Mouse (Mus musculus) retina, embryonic 14.5 days (tissue): ENCODE results near the gene Maea.

Source experiments
- DNase-seq: peaks from one replicate; pipeline ENCODE4 v3.0.0-alpha.2; 2015; ENCODE audit warnings: low spot score

The Maea gene

GRCm38 (mm10) chr5:33358467-33358866 lies 23.2 kb downstream of the Maea start:
- DNase-seq: no peak

GRCm38 (mm10) chr5:33363263-33363662 lies 28.0 kb downstream of the Maea start:
- no peak for DNase-seq

GRCm38 (mm10) chr5:33368651-33369050 lies 33.3 kb downstream of the Maea start:
- DNase-seq: no peak

- peak; percentile 40 for DNase-seq
Measured at GRCm38 (mm10) chr5:33371137-33371536, 35.8 kb downstream of the Maea start.

GRCm38 (mm10) chr5:33371668-33372067 lies 36.4 kb downstream of the Maea start:
- DNase-seq: no peak

- DNase-seq: no peak
Measured at GRCm38 (mm10) chr5:33372331-33373038, 37.2 kb downstream of the Maea start.

GRCm38 (mm10) chr5:33377176-33377575 lies 41.9 kb downstream of the Maea start:
- no peak for DNase-seq

- no peak for DNase-seq
Measured at GRCm38 (mm10) chr5:33377801-33378301, 42.5 kb downstream of the Maea start.

GRCm38 (mm10) chr5:33378302-33378854 lies 43.1 kb downstream of the Maea start, which contains the start of gene Uvssa:
Gene Uvssa, plus strand, starts transcription at chr5:33378549.
- DNase-seq: peak; percentile 99

GRCm38 (mm10) chr5:33387550-33387949 lies 52.2 kb downstream of the Maea start:
- no peak for DNase-seq

- peak; percentile 89 for DNase-seq
Measured at GRCm38 (mm10) chr5:33393803-33394202, 58.5 kb downstream of the Maea start.

- no peak for DNase-seq
Measured at GRCm38 (mm10) chr5:33395693-33396092, 60.4 kb downstream of the Maea start.

GRCm38 (mm10) chr5:33396828-33397227 lies 61.5 kb downstream of the Maea start:
- no peak for DNase-seq

GRCm38 (mm10) chr5:33400819-33401218 lies 65.5 kb downstream of the Maea start:
- DNase-seq: no peak

GRCm38 (mm10) chr5:33420313-33420712 lies 85.0 kb downstream of the Maea start:
- DNase-seq: no peak
